Mouse (Mus musculus) ES-Bruce4 (cell line): ENCODE data around the gene App.

ENCODE experiments used
- CTCF ChIP-seq: IDR thresholded peaks from one replicate; pipeline ENCODE4 v1.8.1; 2011; ENCODE audit warnings: low read depth, low read length
- EP300 ChIP-seq: IDR thresholded peaks from 2 replicates; pipeline ENCODE4 v1.6.1; 2011; ENCODE audit warnings: low read depth, low read length; ENCODE audit not compliant: insufficient read depth
- POLR2A ChIP-seq: IDR thresholded peaks from one replicate; pipeline ENCODE4 v1.8.1; 2011; ENCODE audit warnings: low read length; ENCODE audit not compliant: insufficient read depth

- no peak for TF ChIP-seq CTCF
- no peak for TF ChIP-seq POLR2A
- no peak for TF ChIP-seq EP300
Observed at GRCm38 (mm10) chr16:84902995-84903394, 270.6 kb downstream of the App start.
